8 mouse cellular contexts compared by ENCODE assay signal in genomic region chr2:121357961-121358360, GRCm38 (mm10). TPM values are rescaled to one million over a fixed set of nuclear protein-coding genes. Genes with fewer than 3 reads are reported as not detected.
A peak's percentile ranks its signal among the peaks of the same experiment; 100 is the strongest.
DNase-seq lines count a peak whose midpoint lies in the region; ATAC-seq and TF ChIP-seq lines count a peak whose summit lies in the region.
"Had no signal": no experiment of that assay in that cellular context is flagged by ENCODE, and none has a peak within 500 bp of the region (broad histone marks: within the 10 kb centered on the region; RNA-seq: fewer than 3 reads in every experiment).

No protein-coding gene starts in this region.

- peak overlapping the region; percentile 45 for H3K4me2 ChIP-seq in lung, embryonic 15.5 days
- peak overlapping the region; percentile 80 for H3K4me2 ChIP-seq in intestine, postnatal 0 days (replicated peaks; ENCODE audit: low read depth)
- peak overlapping the region; percentile 41 for H3K4me2 ChIP-seq in stomach, embryonic 14.5 days (replicated peaks; ENCODE audit: low read depth, low read length)

- H3K4me3 ChIP-seq in lung, embryonic 15.5 days, result no peak overlapping the region
- H3K4me3 ChIP-seq in forebrain, embryonic 10.5 days, result peak overlapping the region; percentile 49
- peak overlapping the region; percentile 51 for H3K4me3 ChIP-seq in intestine, postnatal 0 days (ENCODE audit: low read depth, low read length)
- H3K4me3 ChIP-seq in stomach, embryonic 14.5 days (ENCODE audit: low read depth, low read length), result peak overlapping the region; percentile 21; the same call in 1 of the 2 replicates

- H3K27me3 ChIP-seq in lung, embryonic 15.5 days, result peaks cover 35% of the 10 kb centered on the region
- peaks cover 39% of the 10 kb centered on the region for H3K27me3 ChIP-seq in forebrain, embryonic 10.5 days (ENCODE audit: poor library complexity, severe bottlenecking)
- H3K27me3 ChIP-seq in intestine, postnatal 0 days (replicated peaks; ENCODE audit: control insufficient read depth, insufficient read depth, low read length), result no peaks in the 10 kb centered on the region
- no peaks in the 10 kb centered on the region for H3K27me3 ChIP-seq in stomach, embryonic 14.5 days (ENCODE audit: control insufficient read depth, insufficient read depth, low read length)

- intact Hi-C loops in left cerebral cortex, postnatal 36 days (cut with DNase I), result loop anchor here (1.0 kb wide), 1 partner anchor 36 kb away; no protein-coding TSS in a partner anchor

- 2% methylated on average over 4 of the region's 4 CpGs for WGBS in lung, embryonic 15.5 days
- 6% methylated on average over 4 of the region's 4 CpGs for WGBS in forebrain, embryonic 10.5 days
- whole genome bisulfite sequencing in intestine, postnatal 0 days, result 0% methylated on average over 4 of the region's 4 CpGs
- 0% methylated on average over 4 of the region's 4 CpGs for WGBS in stomach, embryonic 14.5 days

- ATAC-seq in lung, embryonic 15.5 days (ENCODE audit: borderline replicate concordance, extremely low read depth, low FRiP score, low TSS enrichment), result no peak
- peak; percentile 48 for ATAC-seq in intestine, postnatal 0 days
- no peak for ATAC-seq in stomach, embryonic 14.5 days (ENCODE audit: insufficient number of reproducible peaks, insufficient read depth, low FRiP score, low read depth)

- no peak for DNase-seq in lung, postnatal 10 days
- no peak for DNase-seq in forebrain, embryonic 10.5 days (ENCODE audit: extremely low spot score, low spot score)
- DNase-seq in frontal cortex, postnatal 36 days (ENCODE audit: low spot score in 2 of 2), result no peak
- no peak for DNase-seq in left cerebral cortex, postnatal 36 days (ENCODE audit: low spot score in 2 of 2)

- no peak overlapping the region for H3K27ac ChIP-seq in lung, embryonic 15.5 days
- no peak overlapping the region for H3K27ac ChIP-seq in forebrain, embryonic 10.5 days
- H3K27ac ChIP-seq in intestine, postnatal 0 days (ENCODE audit: low read depth, low read length), result peak overlapping the region; percentile 93
- no peak overlapping the region for H3K27ac ChIP-seq in stomach, embryonic 14.5 days (ENCODE audit: low read length)
- H3K27ac ChIP-seq: liver, embryonic 14.5 days had no signal

- no peaks in the 10 kb centered on the region for H3K9me3 ChIP-seq in lung, embryonic 15.5 days
- no peaks in the 10 kb centered on the region for H3K9me3 ChIP-seq in forebrain, embryonic 10.5 days
- H3K9me3 ChIP-seq in intestine, postnatal 0 days (ENCODE audit: control insufficient read depth), result no peaks in the 10 kb centered on the region
- H3K9me3 ChIP-seq in stomach, embryonic 14.5 days (ENCODE audit: control insufficient read depth, low read depth, low read length), result no peaks in the 10 kb centered on the region

- H3K4me1 ChIP-seq in lung, embryonic 15.5 days, result peaks cover 7% of the 10 kb centered on the region
- H3K4me1 ChIP-seq in forebrain, embryonic 10.5 days, result peaks cover 32% of the 10 kb centered on the region
- H3K4me1 ChIP-seq in intestine, postnatal 0 days (replicated peaks; ENCODE audit: control insufficient read depth, insufficient read depth, low read length), result peaks cover 5% of the 10 kb centered on the region; the same call in 1 of the 2 replicates
- peaks cover 5% of the 10 kb centered on the region; the same call in 1 of the 2 replicates for H3K4me1 ChIP-seq in stomach, embryonic 14.5 days (ENCODE audit: control insufficient read depth, insufficient read depth, low read length)

- TF ChIP-seq CTCF in intestine, postnatal 0 days (IDR thresholded peaks at IDR 0.05; ENCODE audit: low read depth), result no peak

- H3K36me3 ChIP-seq in lung, embryonic 15.5 days, result no peaks in the 10 kb centered on the region
- no peaks in the 10 kb centered on the region for H3K36me3 ChIP-seq in forebrain, embryonic 10.5 days (replicated peaks)
- H3K36me3 ChIP-seq in intestine, postnatal 0 days (ENCODE audit: control insufficient read depth, insufficient read depth), result peaks cover 6% of the 10 kb centered on the region; the same call in 1 of the 2 replicates
- H3K36me3 ChIP-seq in stomach, embryonic 14.5 days (ENCODE audit: control insufficient read depth, insufficient read depth, low read length), result no peaks in the 10 kb centered on the region

- no peak overlapping the region for H3K9ac ChIP-seq in lung, embryonic 15.5 days
- peak overlapping the region; percentile 50 for H3K9ac ChIP-seq in intestine, postnatal 0 days (ENCODE audit: low read depth, low read length)
- H3K9ac ChIP-seq in stomach, embryonic 14.5 days (replicated peaks; ENCODE audit: low read depth, low read length), result no peak overlapping the region
- H3K9ac ChIP-seq: liver, embryonic 14.5 days had no signal

RNA-seq across cellular contexts. Expression of gene Ckmt1, which starts 0.4 kb away (rescaled TPM):
- polyA plus RNA-seq in lung, embryonic 15.5 days (2015; fragmentation: Nextera tagmentation; extraction: Ambion mirVana), result 2.8 and 3.6 TPM in 2 replicates
- 2.2 and 3.9 TPM in 2 replicates for polyA plus RNA-seq in forebrain, embryonic 10.5 days (2016; fragmentation: Nextera tagmentation; extraction: Ambion mirVana)
- 1,214 and 1,240 TPM in 2 replicates for polyA plus RNA-seq in intestine, postnatal 0 days (2015; fragmentation: Nextera tagmentation; extraction: Ambion mirVana)
- polyA plus RNA-seq in stomach, embryonic 14.5 days (2014; fragmentation: Nextera tagmentation; extraction: Ambion mirVana), result 43.6 and 53.7 TPM in 2 replicates
- total RNA-seq in left cerebral cortex, postnatal 36 days (2021), result 100 to 1,000 TPM; 350 to 364 TPM

RNA-seq across cellular contexts. Expression of gene Ppip5k1, which starts 2.8 kb away (rescaled TPM):
- 10.0 and 12.3 TPM in 2 replicates for polyA plus RNA-seq in lung, embryonic 15.5 days (2015; fragmentation: Nextera tagmentation; extraction: Ambion mirVana)
- polyA plus RNA-seq in forebrain, embryonic 10.5 days (2016; fragmentation: Nextera tagmentation; extraction: Ambion mirVana), result 10.1 and 11.0 TPM in 2 replicates
- 19.2 and 25.0 TPM in 2 replicates for polyA plus RNA-seq in intestine, postnatal 0 days (2015; fragmentation: Nextera tagmentation; extraction: Ambion mirVana)
- polyA plus RNA-seq in stomach, embryonic 14.5 days (2014; fragmentation: Nextera tagmentation; extraction: Ambion mirVana), result 15.4 and 18.0 TPM in 2 replicates
- 100 to 1,000 TPM; 105 to 126 TPM for total RNA-seq in left cerebral cortex, postnatal 36 days (2021)

RNA-seq across cellular contexts. Expression of gene Strc, which starts 29.0 kb away (rescaled TPM):
- not detected in 2 replicates for polyA plus RNA-seq in lung, embryonic 15.5 days (2015; fragmentation: Nextera tagmentation; extraction: Ambion mirVana)
- not detected in 2 replicates for polyA plus RNA-seq in forebrain, embryonic 10.5 days (2016; fragmentation: Nextera tagmentation; extraction: Ambion mirVana)
- 0.01 and 0.05 TPM in 2 replicates for polyA plus RNA-seq in intestine, postnatal 0 days (2015; fragmentation: Nextera tagmentation; extraction: Ambion mirVana)
- polyA plus RNA-seq in stomach, embryonic 14.5 days (2014; fragmentation: Nextera tagmentation; extraction: Ambion mirVana), result not detected in 2 replicates
- under 1 TPM; 0.23 to 0.30 TPM for total RNA-seq in left cerebral cortex, postnatal 36 days (2021)
- polyA plus RNA-seq: liver, embryonic 14.5 days had no signal

RNA-seq across cellular contexts. Expression of gene Pdia3, which starts 55.6 kb away (rescaled TPM):
- 874 and 889 TPM in 2 replicates for polyA plus RNA-seq in lung, embryonic 15.5 days (2015; fragmentation: Nextera tagmentation; extraction: Ambion mirVana)
- polyA plus RNA-seq in forebrain, embryonic 10.5 days (2016; fragmentation: Nextera tagmentation; extraction: Ambion mirVana), result 578 and 630 TPM in 2 replicates
- 325 and 353 TPM in 2 replicates for polyA plus RNA-seq in intestine, postnatal 0 days (2015; fragmentation: Nextera tagmentation; extraction: Ambion mirVana)
- polyA plus RNA-seq in stomach, embryonic 14.5 days (2014; fragmentation: Nextera tagmentation; extraction: Ambion mirVana), result 484 and 546 TPM in 2 replicates
- 100 to 1,000 TPM; 172 to 201 TPM for total RNA-seq in left cerebral cortex, postnatal 36 days (2021)

RNA-seq across cellular contexts. Expression of gene Catsper2, which starts 55.6 kb away (rescaled TPM):
- polyA plus RNA-seq in lung, embryonic 15.5 days (2015; fragmentation: Nextera tagmentation; extraction: Ambion mirVana), result 1.3 and 2.3 TPM in 2 replicates
- polyA plus RNA-seq in forebrain, embryonic 10.5 days (2016; fragmentation: Nextera tagmentation; extraction: Ambion mirVana), result 1.5 and 2.0 TPM in 2 replicates
- polyA plus RNA-seq in intestine, postnatal 0 days (2015; fragmentation: Nextera tagmentation; extraction: Ambion mirVana), result 1.3 and 1.6 TPM in 2 replicates
- polyA plus RNA-seq in stomach, embryonic 14.5 days (2014; fragmentation: Nextera tagmentation; extraction: Ambion mirVana), result 2.2 and 3.0 TPM in 2 replicates
- total RNA-seq in left cerebral cortex, postnatal 36 days (2021), result 1 to 10 TPM; 3.4 to 5.3 TPM

Comparison
In these comparisons a context has a peak if more than half of its experiments do, and no peak if none do; other contexts are left out.
1. RNA of gene Ckmt1, which starts 0.4 kb away (polyA plus RNA-seq): 1,214 to 1,240 TPM in intestine, postnatal 0 days; 43.6 to 53.7 TPM in stomach, embryonic 14.5 days, 2.2 to 3.9 TPM in forebrain, embryonic 10.5 days and 2.8 to 3.6 TPM in lung, embryonic 15.5 days; every median in the first group is over 10 times any median in the second.
2. Peak in every context shown above with its lines, with median percentiles within 50 percentile points of each other: H3K4me2 ChIP-seq.